Mouse (Mus musculus) lung, embryonic 16.5 days (tissue): ENCODE measurements at regions not wholly inside any gene's neighbourhood (a gene's known extent, or its start where the extent isn't known, plus 50 kb on each side); places are given as distances from the start of the nearest gene placed in this dataset.
A peak's percentile ranks its signal among the peaks of the same experiment; 100 is the strongest.

Experiments
- ATAC-seq: fragments of 200-750 bp; cut with Nextera tagmentation; 2 replicates; pipeline ENCODE4 v1.8.0; 2017; ENCODE audit warnings: low read depth, mild to moderate bottlenecking, moderate library complexity
- H3K27ac ChIP-seq: fragments of 300-500 bp; sonication (generic); 2 replicates; pipeline ENCODE4 v1.5.1; 2014; ENCODE audit warnings: mild to moderate bottlenecking, control low read depth, low read length
- H3K27me3 ChIP-seq: fragments of 300-500 bp; sonication (generic); 2 replicates; pipeline ENCODE4 v1.6.1; 2014; ENCODE audit warnings: low read depth, low read length, mixed read lengths; ENCODE audit not compliant: control insufficient read depth, insufficient read depth
- H3K36me3 ChIP-seq: fragments of 300-500 bp; sonication (generic); 2 replicates; pipeline ENCODE4 v1.6.1; 2014; ENCODE audit warnings: low read length; ENCODE audit not compliant: control insufficient read depth, insufficient read depth
- H3K4me1 ChIP-seq: fragments of 300-500 bp; sonication (generic); replicated peaks from 2 replicates; pipeline ENCODE4 v1.6.1; 2014; ENCODE audit warnings: low read length, mixed read lengths; ENCODE audit not compliant: control insufficient read depth, insufficient read depth
- H3K4me2 ChIP-seq: fragments of 300-500 bp; sonication (generic); 2 replicates; pipeline ENCODE4 v1.6.1; 2014; ENCODE audit warnings: low read depth, low read length, control low read depth
- H3K4me3 ChIP-seq: fragments of 300-500 bp; sonication (generic); 2 replicates; pipeline ENCODE4 v1.5.1; 2014; ENCODE audit warnings: mild to moderate bottlenecking, low read length, control low read depth
- H3K9ac ChIP-seq: fragments of 300-500 bp; sonication (generic); 2 replicates; pipeline ENCODE4 v1.6.1; 2014; ENCODE audit warnings: low read length, control low read depth
- H3K9me3 ChIP-seq: fragments of 300-500 bp; sonication (generic); 2 replicates; pipeline ENCODE4 v1.6.1; 2016; ENCODE audit warnings: low read length; ENCODE audit not compliant: control insufficient read depth
- WGBS: fragments of 180-500 bp; shearing (Covaris S2); extraction: QIAGEN DNeasy Blood & Tissue Kit; methylation state at CpG from one replicate; pipeline ENCODE4 v1.1.7; 2014; 5-methylcytosine and 5-hydroxymethylcytosine counted together

- H3K9ac ChIP-seq: no peak overlapping the region
- no peaks in the 10 kb centered on the region for H3K9me3 ChIP-seq
- no peaks in the 10 kb centered on the region for H3K4me1 ChIP-seq
- 96% methylated on average over 4 of the region's 4 CpGs for WGBS
- H3K36me3 ChIP-seq: no peaks in the 10 kb centered on the region
- H3K27ac ChIP-seq: no peak overlapping the region
- no peak for ATAC-seq
- H3K4me2 ChIP-seq: no peak overlapping the region
- no peak overlapping the region for H3K4me3 ChIP-seq
- no peaks in the 10 kb centered on the region for H3K27me3 ChIP-seq
These were observed 258.9 kb upstream of the Zfp507 start for GRCm38 (mm10) chr7:36061679-36062078.

GRCm38 (mm10) chr7:36060426-36060825 is 257.6 kb upstream of the Zfp507 start:
- H3K4me3 ChIP-seq: no peak overlapping the region
- ATAC-seq: no peak
- H3K9me3 ChIP-seq: no peaks in the 10 kb centered on the region
- 58% methylated on average over 4 of the region's 4 CpGs for whole genome bisulfite sequencing
- H3K4me2 ChIP-seq: no peak overlapping the region
- H3K36me3 ChIP-seq: no peaks in the 10 kb centered on the region
- no peaks in the 10 kb centered on the region for H3K4me1 ChIP-seq
- H3K9ac ChIP-seq: no peak overlapping the region
- H3K27ac ChIP-seq: no peak overlapping the region
- H3K27me3 ChIP-seq: no peaks in the 10 kb centered on the region

- no peak overlapping the region for H3K4me2 ChIP-seq
- H3K4me1 ChIP-seq: no peaks in the 10 kb centered on the region
- no peaks in the 10 kb centered on the region for H3K36me3 ChIP-seq
- H3K27me3 ChIP-seq: no peaks in the 10 kb centered on the region
- H3K9me3 ChIP-seq: no peaks in the 10 kb centered on the region
- no peak for ATAC-seq
- no peak overlapping the region for H3K4me3 ChIP-seq
- no peak overlapping the region for H3K9ac ChIP-seq
- WGBS: 77% methylated on average over 8 of the region's 8 CpGs
- no peak overlapping the region for H3K27ac ChIP-seq
These were observed 243.2 kb upstream of the Zfp507 start for GRCm38 (mm10) chr7:36046053-36046452.

- Histone ChIP-seq H3K9me3 (peaks cover 2% of the 10 kb centered on the region; the same call in 1 of the 2 replicates), H3K27me3 (no peaks in the 10 kb centered on the region), H3K36me3 (no peaks in the 10 kb centered on the region), H3K4me2 (no peak overlapping the region), H3K9ac (no peak overlapping the region), H3K4me1 (no peaks in the 10 kb centered on the region), H3K4me3 (no peak overlapping the region), H3K27ac (no peak overlapping the region)
- 91% methylated on average over 3 of the region's 3 CpGs for WGBS
- no peak for ATAC-seq
These were observed 229.1 kb upstream of the Zfp507 start for GRCm38 (mm10) chr7:36031881-36032280.

- Histone ChIP-seq H3K4me1 (no peaks in the 10 kb centered on the region), H3K9me3 (no peaks in the 10 kb centered on the region)
- 79% methylated on average over 10 of the region's 10 CpGs for WGBS
These were observed 220.2 kb upstream of the Zfp507 start for GRCm38 (mm10) chr7:36023015-36023414.

GRCm38 (mm10) chr7:36022489-36022888 is 219.7 kb upstream of the Zfp507 start:
- no peaks in the 10 kb centered on the region for H3K36me3 ChIP-seq
- H3K27ac ChIP-seq: no peak overlapping the region
- no peak overlapping the region for H3K9ac ChIP-seq
- ATAC-seq: no peak
- H3K4me2 ChIP-seq: no peak overlapping the region
- no peaks in the 10 kb centered on the region for H3K9me3 ChIP-seq
- H3K4me1 ChIP-seq: no peaks in the 10 kb centered on the region
- 68% methylated on average over 6 of the region's 6 CpGs for WGBS
- no peak overlapping the region for H3K4me3 ChIP-seq
- no peaks in the 10 kb centered on the region for H3K27me3 ChIP-seq

More at GRCm38 (mm10) chr7:36023015-36023414, 220.2 kb upstream of the Zfp507 start:
- ATAC-seq: no peak
- H3K27me3 ChIP-seq: no peaks in the 10 kb centered on the region
- H3K9ac ChIP-seq: no peak overlapping the region
- no peak overlapping the region for H3K4me3 ChIP-seq
- no peak overlapping the region for H3K27ac ChIP-seq
- H3K36me3 ChIP-seq: no peaks in the 10 kb centered on the region
- no peak overlapping the region for H3K4me2 ChIP-seq

- no peaks in the 10 kb centered on the region for H3K27me3 ChIP-seq
- ATAC-seq: peak; percentile 31; the same call in 1 of the 2 replicates
- H3K4me1 ChIP-seq: no peaks in the 10 kb centered on the region
- no peak overlapping the region for H3K27ac ChIP-seq
- no peak overlapping the region for H3K9ac ChIP-seq
- H3K4me3 ChIP-seq: no peak overlapping the region
- H3K4me2 ChIP-seq: no peak overlapping the region
- no peaks in the 10 kb centered on the region for H3K36me3 ChIP-seq
- 60% methylated on average over 19 of the region's 19 CpGs for WGBS
- H3K9me3 ChIP-seq: no peaks in the 10 kb centered on the region
These were observed 214.3 kb upstream of the Zfp507 start for GRCm38 (mm10) chr7:36016926-36017753.

- Histone ChIP-seq H3K27ac (peak overlapping the region; percentile 64), H3K4me1 (peaks cover 4% of the 10 kb centered on the region), H3K4me3 (no peak overlapping the region), H3K36me3 (no peaks in the 10 kb centered on the region), H3K9me3 (no peaks in the 10 kb centered on the region), H3K9ac (no peak overlapping the region), H3K4me2 (no peak overlapping the region), H3K27me3 (no peaks in the 10 kb centered on the region)
- WGBS: 45% methylated on average over 5 of the region's 5 CpGs
- ATAC-seq: peak; percentile 83
These were observed 193.8 kb upstream of the Zfp507 start for GRCm38 (mm10) chr7:35996609-35997008.

- Histone ChIP-seq H3K4me2 (no peak overlapping the region), H3K9me3 (no peaks in the 10 kb centered on the region), H3K4me1 (peaks cover 7% of the 10 kb centered on the region), H3K9ac (no peak overlapping the region), H3K27ac (no peak overlapping the region), H3K36me3 (no peaks in the 10 kb centered on the region), H3K27me3 (no peaks in the 10 kb centered on the region), H3K4me3 (no peak overlapping the region)
- WGBS: 54% methylated on average over 8 of the region's 8 CpGs
- ATAC-seq: 0 out of 2 replicates have a peak, but pooled peaks have one; percentile 11
These were observed 189.7 kb upstream of the Zfp507 start for GRCm38 (mm10) chr7:35992511-35992910.
